Mouse (Mus musculus) heart, postnatal 0 days (tissue): Measurements from ENCODE around the gene Atp2a1.

Experiments
- CTCF ChIP-seq: IDR thresholded peaks from 2 replicates; pipeline ENCODE4 v1.5.1; 2016; ENCODE audit warnings: antibody characterized with exemption, control low read depth, low read depth
- EP300 ChIP-seq: IDR thresholded peaks from 2 replicates; pipeline ENCODE4 v1.6.1; 2016; ENCODE audit warnings: antibody characterized with exemption, low read depth

- TF ChIP-seq CTCF = no peak
- TF ChIP-seq EP300 = no peak
Measured at GRCm38 (mm10) chr7:126471853-126472252, 8.9 kb upstream of the Atp2a1 start.
